Mouse (Mus musculus) bone marrow, adult 2 months (tissue): Measurements from ENCODE around the gene Srsf10.

Experiments
- CTCF ChIP-seq: fragments of 200-500 bp; IDR thresholded peaks from 2 replicates; pipeline ENCODE4 v1.5.1; 2011; ENCODE audit warnings: low read length, control low read depth; ENCODE audit not compliant: control insufficient read depth, insufficient read depth
- POLR2A ChIP-seq: fragments of 200-500 bp; IDR thresholded peaks from 2 replicates; pipeline ENCODE4 v1.6.1; 2011; ENCODE audit warnings: low read depth, mild to moderate bottlenecking, control low read depth, low read length, borderline replicate concordance; ENCODE audit not compliant: control insufficient read depth

GRCm38 (mm10) chr4:135844400-135844799, 11.1 kb upstream of the Srsf10 start:
- TF ChIP-seq CTCF (no peak), POLR2A (no peak)
